Mouse (Mus musculus): ENCODE data around the gene Rps15.

The Rps15 gene

DNA sequence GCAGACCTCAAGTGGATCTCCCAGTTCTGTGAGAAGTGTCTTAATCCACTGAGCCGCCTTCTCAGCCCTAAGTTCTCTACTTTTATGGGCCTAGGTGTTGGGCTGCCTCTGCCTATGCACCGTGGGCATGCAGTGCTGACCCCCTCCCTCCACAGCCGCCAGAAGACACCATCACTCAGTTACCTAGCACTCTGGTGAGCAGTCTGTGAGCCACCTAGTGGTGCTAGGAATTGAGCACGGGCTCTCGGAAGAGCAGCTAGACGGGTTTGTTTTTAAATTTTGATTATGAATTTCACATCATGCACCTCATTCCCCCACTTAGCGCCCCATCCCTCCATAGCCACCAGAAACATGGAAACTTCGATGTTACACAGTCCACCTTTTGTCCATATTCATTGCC is 3.6 kb upstream of the Rps15 start:
- DNase-seq (ENCODE audit: low read depth, low spot score) = peak; percentile 50

DNA sequence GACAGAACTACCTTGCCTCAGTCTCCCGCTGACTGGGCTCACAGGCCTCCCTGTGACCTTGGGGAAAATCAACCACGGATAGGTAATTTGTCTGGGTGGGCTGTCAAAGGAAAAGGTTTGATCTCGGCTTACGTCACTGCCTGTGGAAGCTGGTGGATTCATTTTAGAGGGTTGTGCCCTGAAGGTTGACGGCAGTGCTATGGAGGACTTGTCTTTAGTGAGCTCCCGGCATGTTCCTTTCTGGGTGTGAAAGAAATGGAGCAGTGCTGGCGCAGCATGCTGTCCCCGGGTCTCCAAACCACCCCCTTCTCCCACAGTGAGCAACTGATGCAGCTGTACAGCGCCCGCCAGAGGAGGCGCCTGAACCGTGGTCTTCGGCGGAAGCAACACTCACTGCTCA is 1.1 kb downstream of the Rps15 start:
- peak; percentile 55 for DNase-seq (ENCODE audit: low read depth, low spot score)

DNA sequence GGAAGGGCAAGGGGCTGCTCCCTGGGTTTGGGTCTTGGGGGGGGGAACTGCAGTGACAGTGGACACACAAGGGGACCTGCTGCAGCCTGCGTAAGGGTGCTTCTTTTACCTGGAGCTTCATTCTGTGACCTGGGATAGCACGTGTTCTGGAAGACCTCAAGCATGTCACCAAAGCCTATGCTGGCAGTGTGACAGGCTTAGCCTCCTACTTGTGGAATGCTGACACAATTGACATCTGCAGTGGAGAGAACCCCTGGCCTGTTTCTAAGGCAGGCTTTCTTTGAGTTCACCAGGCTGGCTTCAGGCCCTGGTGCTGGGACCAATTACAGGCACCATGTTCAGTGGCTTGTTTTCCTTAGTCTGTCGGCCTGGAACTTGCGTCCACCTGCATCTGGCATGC is 2.1 kb downstream of the Rps15 start:
- no peak for DNase-seq (ENCODE audit: low read depth, low spot score)

DNA sequence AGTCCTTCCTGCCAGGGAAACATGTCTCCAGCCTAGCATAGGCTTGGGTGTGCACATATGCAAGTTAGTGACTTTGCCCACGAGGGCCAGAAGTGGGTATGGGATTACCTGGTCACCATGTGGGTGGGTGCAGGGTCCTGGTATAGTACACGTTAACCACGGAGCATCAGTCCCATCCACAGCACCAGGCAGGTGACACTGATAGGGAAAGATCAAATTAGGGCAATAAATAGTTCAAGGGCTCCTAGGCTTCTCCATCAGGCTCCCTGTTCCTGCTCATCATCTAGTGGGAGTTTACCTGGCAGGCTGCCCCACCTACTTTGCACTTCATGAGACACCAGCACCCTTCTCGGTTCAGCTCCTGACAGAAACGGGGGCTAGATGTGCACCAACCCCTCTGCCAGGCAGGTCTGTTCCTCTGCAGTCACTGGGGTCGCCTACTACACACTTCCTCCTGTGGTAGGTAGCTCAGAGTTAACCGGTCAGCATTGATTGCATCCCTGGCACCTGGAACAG is 2.6 kb downstream of the Rps15 start:
- no peak for DNase-seq (ENCODE audit: low read depth, low spot score)

DNA sequence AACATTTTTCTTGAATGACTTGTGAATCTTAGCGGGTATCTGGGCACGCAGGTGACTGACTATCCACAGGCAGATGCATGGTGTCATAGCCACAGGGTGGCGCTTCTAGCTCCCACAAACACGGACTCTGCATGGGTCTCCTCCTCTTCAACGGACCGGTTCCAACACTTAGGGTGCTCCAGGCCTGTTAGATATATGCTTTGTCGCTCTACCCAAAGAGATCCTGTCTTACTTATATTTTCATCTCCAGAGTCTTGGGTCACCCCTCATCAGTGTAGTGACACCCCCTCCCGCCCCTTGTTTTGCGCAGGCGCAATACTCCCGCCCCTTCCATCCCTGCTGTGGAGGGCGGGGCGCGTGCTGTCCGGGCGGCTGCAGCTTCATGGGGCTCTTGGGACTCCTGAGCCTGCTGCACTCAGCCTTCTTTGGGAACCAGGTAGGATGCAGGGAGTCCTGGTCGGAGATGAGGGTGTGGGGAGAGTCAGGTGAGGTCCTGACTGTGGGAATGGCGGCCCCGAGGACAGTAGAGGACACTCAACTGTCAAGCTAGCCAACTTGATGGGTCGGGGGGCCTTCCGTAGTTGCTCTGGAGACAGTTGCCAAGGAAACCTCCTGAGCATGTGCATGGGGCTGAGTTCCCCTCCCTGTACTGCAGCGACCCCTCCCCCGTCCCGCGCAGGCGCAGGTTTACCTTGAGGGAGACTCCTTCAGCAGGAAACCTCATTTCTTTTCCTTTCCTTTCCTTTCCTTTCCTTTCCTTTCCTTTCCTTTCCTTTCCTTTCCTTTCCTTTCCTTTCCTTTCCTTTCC is 3.6 kb downstream of the Rps15 start, which contains the start of gene Apc2:
TSS of gene Apc2 (plus strand) at position 360 of the 808 bp plus-strand sequence.
- peak; percentile 83 for DNase-seq (ENCODE audit: low read depth, low spot score)

DNA sequence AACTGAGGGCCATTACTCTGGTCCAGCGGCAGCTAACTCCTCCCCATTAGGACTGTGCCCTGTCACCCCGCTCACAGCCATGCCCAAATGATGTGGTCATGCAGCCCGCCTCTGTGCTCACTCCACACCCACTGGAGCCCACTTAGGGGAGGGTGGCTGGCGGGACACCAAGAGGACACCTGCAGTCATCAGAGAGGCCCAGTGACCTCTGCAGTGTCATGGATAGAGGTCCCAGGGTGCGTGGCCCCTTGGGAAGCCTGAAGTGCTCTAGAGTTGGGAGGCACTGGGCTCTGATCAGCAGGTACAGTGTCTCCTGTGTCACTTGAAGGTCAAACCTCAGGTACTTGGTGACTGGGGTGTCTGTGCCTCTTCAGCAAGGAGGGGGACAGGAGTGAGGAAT is 4.6 kb downstream of the Rps15 start:
- no peak for DNase-seq (ENCODE audit: low read depth, low spot score)

DNA sequence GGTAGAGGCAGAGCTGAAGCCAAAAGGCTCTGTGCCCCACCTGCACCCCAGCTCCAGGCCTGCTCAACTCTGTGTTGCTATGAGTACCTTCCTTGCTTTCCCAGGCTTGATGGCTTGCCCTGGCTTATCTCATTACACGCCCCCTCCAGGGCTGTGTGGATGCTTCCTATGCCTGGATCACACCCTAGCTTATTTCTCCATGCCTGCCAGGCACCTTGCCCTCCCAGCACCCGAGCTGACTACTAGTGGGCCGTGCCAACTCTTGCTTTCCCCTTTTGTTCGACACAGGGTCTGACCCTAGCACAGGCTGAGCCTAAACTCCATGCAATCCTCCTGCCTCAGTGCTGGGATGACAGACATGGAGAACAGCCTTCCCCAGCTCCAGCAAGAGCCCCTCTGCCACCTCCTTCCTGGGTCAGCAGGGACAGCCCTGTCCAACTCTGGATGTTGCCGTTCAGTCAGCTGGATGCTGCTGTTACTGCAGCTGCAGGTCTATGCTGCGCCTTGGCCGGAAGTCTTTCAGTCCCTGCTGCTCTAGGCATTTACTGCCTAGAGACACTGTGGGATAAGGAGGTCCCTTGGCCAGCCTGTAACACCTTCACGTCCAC is 5.4 kb downstream of the Rps15 start:
- DNase-seq (ENCODE audit: low read depth, low spot score) = no peak

DNA sequence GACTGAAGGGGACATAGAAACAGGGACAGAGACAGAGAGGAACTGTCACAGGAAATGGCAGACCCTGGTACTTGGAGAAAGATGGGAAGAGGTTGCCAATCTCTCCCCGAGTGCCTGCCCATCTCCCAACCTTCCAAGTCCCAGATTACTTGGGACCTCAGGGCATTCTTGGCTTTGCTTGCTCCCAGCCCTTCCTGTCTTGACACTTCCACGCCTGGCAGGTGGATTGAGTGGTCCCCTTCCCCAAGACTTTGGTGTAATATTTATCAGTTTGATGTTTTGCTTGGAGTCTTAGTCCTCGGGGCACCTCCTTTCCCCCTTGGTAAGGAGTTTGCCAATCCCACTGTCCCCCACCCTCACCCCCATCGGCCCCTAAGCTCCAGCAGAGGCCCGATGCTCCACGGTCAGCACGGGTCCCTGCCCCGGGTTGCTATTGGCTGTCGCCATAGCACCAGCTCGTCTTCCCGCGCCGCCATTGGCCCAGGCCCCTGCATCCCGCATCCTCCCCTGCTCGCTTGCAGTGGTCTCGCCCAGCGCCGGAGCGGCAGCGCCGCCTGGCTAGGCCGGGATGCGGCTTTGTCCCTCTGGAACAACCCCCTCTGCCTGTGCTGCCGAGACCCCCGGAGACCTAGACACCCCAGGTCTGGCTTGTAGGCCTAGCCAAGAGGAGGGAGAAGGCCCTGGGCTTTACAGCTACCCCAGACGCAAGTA is 6.5 kb downstream of the Rps15 start:
- peak; percentile 52 for DNase-seq (ENCODE audit: low read depth, low spot score)

DNA sequence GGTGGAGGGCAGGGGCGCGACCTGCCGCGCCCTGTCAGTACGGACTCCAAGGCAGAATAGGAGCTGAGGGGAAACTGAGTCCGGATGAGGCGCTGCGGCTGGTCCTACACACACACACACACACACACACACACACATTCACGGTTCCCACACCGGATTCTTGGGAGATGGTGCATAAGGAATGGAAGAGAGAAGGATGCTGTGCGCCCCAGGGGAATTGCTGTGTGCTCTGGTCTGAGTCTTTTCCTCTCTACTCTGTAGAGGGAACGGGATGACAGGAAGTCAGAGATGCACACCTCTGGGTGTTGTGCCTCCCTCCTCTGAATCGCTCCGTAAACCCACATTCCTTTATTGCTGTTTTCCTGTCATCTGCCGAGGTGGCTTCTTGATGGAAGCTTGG is 7.0 kb downstream of the Rps15 start:
- no peak for DNase-seq (ENCODE audit: low read depth, low spot score)

DNA sequence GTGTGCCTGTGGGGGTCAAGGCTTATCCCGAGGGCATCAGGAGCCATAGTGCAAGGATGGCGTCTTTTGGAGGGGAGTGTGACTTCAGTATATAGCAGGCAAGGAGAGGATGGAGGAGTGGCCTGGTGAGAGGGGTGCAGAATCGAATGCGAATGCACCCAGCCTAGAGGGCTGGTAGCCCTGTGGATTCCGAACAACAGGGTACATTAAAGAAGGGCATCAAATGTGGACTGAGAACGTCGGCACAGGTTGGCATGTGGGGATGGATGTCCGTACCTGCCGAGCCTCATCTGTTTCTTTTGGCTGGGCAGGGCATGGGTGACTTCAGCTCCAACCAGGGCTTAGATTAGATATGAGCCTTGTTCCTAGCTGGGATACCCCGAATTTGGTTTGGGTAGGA is 7.6 kb downstream of the Rps15 start:
- no peak for DNase-seq (ENCODE audit: low read depth, low spot score)

DNA sequence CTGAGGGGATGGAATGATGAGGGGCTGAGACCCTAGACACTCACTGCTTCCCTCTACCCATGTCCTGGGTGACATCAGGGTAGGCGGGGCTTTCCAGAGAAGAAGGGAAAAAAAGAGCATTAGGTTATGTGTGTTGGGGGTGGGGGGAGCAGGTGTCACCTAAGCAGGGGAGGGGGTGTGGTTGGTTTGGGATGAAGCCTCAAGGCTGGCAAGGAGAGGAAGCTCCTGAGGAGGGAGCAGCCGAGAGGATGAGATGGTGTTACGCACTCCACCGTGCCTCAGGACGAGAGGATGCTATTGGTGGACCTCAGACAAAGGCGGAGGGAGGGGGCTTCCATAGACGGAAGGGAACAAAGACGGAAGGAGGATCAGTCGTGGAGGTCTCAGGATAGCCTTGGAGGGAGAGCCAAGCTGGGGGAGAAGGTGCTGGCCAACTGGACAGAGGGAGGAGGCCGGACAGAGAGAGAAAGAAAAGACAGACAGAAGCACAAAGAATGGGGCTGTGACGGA is 8.5 kb downstream of the Rps15 start:
- DNase-seq (ENCODE audit: low read depth, low spot score) = no peak

DNA sequence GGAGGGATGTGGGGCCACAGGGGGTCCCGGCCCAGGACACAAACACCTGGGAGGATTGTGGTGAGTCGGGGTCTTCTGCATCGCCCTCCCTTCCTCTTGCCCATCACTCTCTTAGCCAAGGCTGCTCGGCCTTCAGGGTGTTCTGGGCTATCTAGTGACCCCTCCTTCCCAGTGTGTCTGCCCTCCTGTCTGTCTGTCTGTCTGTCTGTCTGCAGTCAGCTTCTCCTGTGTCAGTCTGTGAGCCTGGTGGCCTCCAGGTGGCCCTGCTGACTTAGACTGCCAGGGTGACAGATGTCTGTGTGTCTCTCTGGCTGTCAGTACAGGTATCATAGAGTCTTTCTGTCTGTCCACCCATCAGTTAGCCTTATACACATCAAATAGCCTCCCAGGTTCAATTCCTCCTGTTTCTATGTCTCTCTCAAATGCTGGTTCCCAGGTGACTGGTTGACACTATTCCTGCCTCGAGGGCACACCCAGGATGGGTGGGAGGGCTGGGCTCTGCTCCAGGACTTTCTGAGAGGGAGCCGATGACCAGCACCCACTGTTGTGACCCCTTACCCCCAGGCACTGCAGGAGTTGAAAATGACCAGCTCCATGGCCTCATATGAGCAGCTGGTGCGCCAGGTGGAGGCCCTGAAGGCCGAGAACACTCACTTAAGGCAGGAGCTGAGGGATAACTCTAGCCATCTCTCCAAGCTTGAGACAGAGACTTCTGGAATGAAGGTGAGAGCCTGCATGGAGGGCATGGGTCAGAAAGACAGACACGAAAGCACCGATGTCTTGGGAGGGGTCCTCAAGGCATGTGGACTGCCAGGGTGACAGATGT is 9.2 kb downstream of the Rps15 start:
- no peak for DNase-seq (ENCODE audit: low read depth, low spot score)

DNA sequence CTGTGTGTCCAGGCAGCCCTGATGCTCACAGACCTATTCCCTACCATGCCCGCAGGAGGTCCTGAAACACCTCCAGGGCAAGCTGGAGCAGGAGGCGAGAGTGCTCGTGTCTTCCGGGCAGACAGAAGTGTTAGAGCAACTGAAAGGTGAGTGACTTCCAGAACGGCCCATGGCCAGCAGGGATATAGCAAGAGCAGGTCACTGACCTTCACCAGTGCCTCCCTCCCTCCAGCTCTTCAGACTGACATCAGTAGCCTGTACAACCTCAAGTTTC is 9.8 kb downstream of the Rps15 start:
- no peak for DNase-seq (ENCODE audit: low read depth, low spot score)

DNA sequence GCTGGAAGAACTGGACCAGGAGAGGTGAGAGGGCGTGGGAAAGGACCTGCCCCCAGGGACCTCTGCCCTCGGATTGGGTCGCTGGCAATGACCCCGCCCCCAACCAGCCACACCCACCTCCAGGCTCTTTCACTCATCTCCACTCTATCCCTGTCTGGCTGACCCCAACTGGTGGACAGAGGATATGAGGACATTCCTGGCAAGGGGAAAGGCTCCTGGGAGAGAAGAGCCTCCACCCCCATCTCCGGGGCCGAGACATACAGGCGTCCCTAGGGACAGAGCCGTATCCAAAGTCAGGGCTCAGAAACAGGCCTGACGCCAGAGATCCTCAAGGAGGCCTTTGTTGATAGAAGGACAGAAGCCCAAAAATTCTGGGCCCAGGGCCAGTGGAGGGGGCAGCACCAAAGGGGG is 10.2 kb downstream of the Rps15 start:
- DNase-seq (ENCODE audit: low read depth, low spot score) = no peak

DNA sequence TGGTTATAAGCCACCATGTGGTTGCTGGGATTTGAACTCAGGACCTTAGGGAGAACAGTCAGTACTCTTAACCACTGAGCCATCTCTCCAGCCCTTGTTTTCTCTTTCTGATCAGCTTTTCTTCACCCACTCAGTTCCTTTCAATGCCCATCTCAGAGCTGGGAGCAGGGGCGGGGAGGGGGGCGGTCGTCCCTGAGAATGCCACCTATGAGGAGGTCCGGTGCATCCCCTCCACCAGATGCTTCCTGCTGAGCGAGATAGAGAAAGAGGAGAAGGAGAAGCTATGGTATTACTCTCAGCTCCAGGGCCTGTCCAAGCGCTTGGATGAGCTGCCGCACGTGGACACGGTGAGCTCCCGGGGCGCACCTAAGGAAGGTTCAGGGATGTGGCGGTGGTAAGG is 12.2 kb downstream of the Rps15 start:
- no peak for DNase-seq (ENCODE audit: low read depth, low spot score)

DNA sequence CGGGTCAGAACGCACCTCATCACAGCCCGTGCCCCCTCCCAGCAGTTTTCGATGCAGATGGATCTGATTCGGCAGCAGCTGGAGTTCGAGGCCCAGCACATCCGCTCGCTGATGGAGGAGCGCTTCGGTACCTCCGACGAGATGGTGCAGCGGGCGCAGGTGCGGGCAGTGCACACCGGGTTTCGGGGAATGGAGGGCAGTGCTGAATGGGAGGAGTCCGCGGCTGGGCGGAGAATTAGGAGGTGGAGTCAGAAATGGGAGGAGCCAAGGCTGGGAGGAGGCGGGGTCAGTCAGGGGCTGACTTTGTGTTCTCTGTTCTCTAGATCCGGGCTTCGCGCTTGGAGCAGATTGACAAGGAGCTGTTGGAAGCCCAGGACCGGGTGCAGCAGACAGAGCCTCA is 12.6 kb downstream of the Rps15 start:
- DNase-seq (ENCODE audit: low read depth, low spot score) = peak; percentile 87

DNA sequence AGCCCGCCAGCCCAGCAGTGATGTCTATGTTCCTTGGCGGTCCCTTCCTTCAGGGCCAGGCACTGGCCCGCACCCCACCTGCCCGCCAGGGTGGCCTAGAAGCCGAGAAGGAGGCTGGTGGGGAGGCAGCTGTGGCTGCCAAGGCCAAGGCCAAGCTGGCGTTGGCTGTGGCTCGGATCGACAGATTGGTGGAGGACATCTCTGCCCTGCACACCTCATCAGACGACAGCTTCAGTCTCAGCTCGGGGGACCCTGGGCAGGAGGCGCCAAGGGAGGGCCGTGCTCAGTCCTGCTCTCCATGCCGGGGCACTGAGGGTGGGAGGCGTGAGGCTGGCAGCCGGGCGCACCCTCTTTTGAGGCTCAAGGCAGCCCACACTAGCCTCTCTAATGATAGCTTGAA is 19.3 kb downstream of the Rps15 start:
- DNase-seq (ENCODE audit: low read depth, low spot score) = no peak

DNA sequence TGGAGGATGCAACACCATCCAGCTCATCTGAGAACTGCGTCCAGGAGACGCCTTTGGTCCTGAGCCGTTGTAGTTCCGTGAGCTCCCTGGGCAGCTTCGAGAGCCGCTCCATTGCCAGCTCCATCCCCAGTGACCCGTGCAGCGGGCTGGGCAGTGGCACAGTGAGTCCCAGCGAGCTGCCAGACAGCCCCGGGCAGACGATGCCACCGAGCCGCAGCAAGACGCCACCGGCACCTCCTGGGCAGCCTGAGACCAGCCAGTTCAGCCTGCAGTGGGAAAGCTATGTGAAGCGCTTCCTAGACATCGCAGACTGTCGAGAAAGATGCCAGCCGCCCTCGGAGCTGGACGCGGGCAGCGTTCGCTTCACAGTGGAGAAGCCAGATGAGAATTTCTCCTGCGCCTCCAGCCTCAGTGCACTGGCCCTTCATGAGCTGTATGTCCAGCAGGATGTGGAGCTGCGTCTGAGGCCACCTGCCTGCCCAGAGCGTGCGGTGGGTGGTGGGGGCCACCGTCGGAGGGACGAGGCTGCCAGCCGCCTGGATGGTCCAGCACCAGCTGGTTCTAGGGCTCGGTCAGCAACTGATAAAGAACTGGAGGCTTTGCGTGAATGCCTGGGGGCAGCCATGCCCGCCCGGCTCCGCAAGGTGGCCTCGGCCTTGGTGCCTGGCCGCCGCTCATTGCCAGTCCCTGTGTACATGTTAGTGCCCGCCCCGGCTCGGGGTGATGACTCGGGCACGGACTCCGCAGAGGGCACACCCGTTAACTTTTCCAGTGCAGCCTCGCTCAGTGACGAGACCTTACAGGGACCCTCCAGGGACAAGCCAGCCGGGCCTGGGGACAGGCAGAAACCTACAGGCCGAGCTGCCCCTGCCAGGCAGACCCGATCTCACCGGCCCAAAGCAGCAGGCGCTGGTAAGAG is 20.6 kb downstream of the Rps15 start:
- no peak for DNase-seq (ENCODE audit: low read depth, low spot score)

DNA sequence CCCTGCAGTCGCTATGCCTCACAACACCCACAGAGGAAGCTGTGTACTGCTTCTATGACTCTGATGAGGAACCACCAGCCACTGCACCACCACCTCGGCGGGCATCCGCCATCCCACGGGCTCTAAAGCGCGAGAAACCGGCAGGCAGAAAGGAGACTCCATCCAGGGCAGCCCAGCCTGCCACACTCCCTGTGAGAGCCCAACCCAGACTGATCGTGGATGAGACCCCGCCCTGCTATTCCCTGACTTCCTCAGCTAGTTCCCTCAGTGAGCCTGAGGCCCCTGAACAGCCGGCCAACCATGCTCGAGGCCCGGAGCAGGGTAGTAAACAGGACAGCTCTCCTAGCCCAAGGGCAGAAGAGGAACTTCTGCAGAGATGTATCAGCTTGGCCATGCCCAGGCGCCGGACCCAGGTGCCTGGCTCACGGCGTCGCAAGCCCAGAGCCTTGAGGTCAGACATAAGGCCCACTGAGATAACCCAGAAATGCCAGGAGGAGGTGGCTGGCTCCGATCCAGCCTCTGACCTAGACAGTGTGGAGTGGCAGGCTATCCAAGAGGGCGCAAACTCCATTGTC is 21.5 kb downstream of the Rps15 start:
- no peak for DNase-seq (ENCODE audit: low read depth, low spot score)

DNA sequence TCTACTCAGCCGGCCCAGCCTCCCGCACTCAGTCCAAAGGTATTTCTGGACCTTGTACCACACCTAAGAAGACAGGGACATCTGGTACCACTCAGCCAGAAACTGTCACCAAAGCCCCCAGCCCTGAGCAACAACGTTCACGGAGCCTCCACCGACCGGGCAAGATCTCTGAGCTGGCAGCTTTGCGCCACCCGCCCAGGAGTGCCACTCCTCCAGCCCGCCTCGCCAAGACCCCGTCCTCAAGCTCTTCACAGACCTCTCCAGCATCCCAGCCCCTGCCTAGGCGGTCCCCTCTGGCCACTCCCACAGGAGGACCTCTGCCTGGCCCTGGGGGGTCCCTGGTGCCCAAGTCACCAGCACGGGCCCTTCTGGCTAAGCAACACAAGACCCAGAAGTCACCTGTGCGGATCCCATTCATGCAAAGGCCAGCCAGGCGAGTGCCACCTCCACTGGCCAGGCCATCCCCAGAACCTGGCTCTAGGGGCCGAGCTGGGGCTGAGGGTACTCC is 22.3 kb downstream of the Rps15 start:
- DNase-seq (ENCODE audit: low read depth, low spot score) = no peak
